Mouse (Mus musculus) NIH3T3 (cell line): ENCODE results near the gene Cct2.

Experiments used
- DNase-seq: peaks from one replicate; pipeline ENCODE4 v3.0.0-alpha.2; 2012; ENCODE audit warnings: low read depth

Gene Cct2

GRCm38 (mm10) chr10:117063254-117064021 lies at the start of gene Cct2:
Cct2 (minus strand) TSS chr10:117063814.
- DNase-seq, result peak; percentile 100

- DNase-seq, result no peak
Observed at GRCm38 (mm10) chr10:117112545-117112944, 48.9 kb upstream of the Cct2 start.

DNA sequence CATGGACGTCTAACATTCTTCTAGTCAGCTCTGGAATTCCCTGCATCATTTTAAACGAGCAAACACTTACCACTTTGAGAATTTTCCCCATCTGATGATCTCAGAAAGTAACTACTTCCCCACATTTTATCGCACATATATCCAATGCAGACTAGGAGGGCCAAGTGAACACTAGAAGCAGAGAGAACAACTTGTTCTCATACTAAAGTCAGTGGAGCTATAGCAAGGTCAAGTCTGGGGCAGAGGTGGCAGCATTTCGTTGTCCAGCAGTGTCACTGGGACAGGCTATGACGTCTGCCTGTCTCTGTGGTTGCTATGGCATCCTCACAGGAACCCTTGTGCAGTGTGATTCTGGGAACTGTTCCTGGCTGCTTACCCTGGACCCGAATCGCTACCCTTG lies 47.8 kb upstream of the Cct2 start:
- DNase-seq, result no peak

GRCm38 (mm10) chr10:117110271-117110670 lies 46.7 kb upstream of the Cct2 start:
- DNase-seq, result no peak

DNA sequence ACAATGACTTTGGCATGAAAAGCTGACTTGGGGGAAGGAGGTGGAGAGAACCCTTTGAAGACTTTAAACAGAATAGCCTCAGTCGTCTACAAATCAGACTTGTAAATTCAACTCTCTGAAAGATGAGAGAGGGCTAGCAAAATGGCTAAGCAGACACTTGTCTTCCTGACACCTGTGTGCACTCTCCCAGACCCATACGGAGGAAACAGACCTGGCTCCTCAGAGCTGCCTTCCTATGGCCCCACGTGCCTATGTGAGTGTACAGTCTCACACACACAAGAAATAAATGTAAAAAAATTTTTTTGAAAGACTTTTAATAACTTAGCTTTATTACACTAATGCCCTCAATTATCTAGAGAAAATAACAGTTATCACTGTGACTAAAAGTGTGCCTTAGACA lies 43.1 kb upstream of the Cct2 start:
- DNase-seq, result no peak

DNA sequence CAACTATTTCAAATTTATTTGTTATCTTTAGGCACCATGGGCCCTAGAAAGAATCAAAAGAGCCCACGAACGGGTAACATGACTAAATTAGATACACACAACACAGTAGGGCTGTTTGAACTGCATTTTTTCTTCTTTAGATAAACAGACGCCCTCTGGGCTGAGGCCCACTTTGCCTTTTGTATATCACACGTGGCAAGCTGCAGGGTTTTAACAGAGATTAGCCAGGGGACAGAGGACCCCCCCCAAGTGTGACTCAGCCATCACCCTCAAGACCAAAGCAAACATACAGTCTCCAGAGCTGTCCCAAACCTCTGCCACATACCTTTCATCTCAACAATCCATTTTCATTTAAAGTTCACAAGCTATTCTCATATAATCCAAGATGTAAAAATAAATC lies 42.6 kb upstream of the Cct2 start:
- DNase-seq, result no peak

DNA sequence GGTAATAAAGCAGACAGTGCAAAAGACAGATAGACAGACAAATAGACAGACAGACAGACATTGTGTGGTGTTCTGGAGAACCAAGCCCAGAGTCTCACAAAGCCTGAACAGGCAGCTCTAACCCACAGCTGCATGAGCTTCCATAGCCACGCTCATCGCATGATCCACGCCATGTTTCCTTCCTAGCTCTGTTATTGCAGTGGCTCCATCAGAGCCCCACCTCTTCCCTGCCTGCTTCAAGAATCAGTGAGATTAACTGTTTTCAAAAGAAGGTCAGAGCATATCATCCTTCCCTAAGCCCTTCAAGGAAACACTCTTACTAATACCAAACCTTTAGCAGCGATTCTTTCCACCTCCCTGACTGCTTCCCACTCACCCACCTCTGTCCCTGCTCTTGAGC lies 41.4 kb upstream of the Cct2 start:
- no peak for DNase-seq

GRCm38 (mm10) chr10:117103854-117104598 lies 40.4 kb upstream of the Cct2 start:
- no peak for DNase-seq

GRCm38 (mm10) chr10:117100175-117100574 lies 36.6 kb upstream of the Cct2 start:
- peak; percentile 33 for DNase-seq

DNA sequence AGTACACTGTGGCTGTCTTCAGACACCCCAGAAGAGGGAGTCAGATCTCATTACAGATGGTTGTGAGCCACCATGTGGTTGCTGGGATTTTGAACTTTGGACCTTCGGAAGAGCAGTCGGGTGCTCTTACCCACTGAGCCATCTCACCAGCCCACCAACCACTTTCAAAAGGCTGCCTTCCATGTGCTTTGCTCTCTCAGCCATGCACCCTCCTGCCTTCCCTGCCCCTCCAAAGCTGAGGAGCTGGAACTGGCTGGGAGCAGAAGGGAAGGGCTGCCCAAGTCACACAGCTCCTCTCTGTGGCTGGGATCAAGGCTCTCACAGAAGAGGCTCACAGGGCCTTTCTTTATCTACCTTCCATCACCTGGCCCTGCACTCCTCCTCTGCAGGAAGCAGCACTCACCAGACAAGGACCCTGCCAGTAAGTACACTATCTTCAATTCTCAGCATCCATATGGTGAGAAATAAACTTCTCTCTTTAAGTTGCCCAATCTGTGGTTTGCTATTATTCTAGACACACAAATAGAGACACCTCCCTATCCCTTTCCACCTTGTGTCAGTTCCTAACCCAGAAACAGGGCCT lies 33.6 kb upstream of the Cct2 start:
- no peak for DNase-seq

- no peak for DNase-seq
Observed at GRCm38 (mm10) chr10:117096096-117096495, 32.5 kb upstream of the Cct2 start.

GRCm38 (mm10) chr10:117094504-117095329 lies 31.1 kb upstream of the Cct2 start:
- peak; percentile 28 for DNase-seq

- DNase-seq, result no peak
Observed at GRCm38 (mm10) chr10:117089628-117090027, 26.0 kb upstream of the Cct2 start.

DNA sequence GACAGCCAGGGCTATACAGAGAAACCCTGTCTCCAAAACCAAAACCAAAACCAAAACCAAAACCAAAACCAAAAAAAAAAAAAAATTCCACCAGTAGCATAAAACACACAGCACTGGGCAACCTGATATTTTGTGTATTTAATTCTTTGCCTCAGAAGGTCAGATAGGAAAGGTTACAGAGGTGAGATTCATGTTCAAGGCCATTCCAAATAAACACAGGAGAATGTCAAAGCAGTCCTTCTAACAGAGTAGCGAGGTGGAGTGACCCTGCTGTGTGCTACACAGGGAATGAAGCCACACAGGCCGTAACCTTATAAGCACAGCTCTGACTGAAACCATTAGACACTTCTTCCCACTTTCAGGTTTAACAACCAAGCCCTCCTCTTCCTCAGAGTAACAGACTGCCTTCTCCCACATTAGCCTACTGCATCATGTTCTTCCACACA lies 18.3 kb upstream of the Cct2 start:
- no peak for DNase-seq

DNA sequence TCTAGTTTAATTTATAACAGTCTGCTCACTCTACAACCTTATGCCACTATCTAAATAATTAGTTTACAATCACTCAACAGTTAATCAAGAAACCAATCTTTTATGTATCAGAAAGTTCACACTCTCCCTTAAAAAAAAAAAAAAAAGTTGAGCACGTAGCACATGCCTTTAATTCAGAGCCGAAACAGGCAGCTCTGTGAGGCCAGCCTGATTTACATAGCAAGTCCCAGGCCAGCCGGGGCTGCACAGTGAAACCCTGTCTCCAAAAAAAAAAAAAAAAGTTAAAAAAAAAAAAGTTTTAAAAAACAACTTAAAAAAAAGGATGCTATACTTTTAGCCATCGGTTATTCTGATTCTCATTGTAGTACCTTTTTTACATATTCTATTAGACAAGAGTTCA lies 17.7 kb upstream of the Cct2 start:
- DNase-seq, result no peak

- DNase-seq, result peak; percentile 58
Observed at GRCm38 (mm10) chr10:117078284-117078683, 14.7 kb upstream of the Cct2 start.

GRCm38 (mm10) chr10:117073176-117073575 lies 9.6 kb upstream of the Cct2 start:
- no peak for DNase-seq

GRCm38 (mm10) chr10:117072191-117072888 lies 8.7 kb upstream of the Cct2 start:
- DNase-seq, result no peak

DNA sequence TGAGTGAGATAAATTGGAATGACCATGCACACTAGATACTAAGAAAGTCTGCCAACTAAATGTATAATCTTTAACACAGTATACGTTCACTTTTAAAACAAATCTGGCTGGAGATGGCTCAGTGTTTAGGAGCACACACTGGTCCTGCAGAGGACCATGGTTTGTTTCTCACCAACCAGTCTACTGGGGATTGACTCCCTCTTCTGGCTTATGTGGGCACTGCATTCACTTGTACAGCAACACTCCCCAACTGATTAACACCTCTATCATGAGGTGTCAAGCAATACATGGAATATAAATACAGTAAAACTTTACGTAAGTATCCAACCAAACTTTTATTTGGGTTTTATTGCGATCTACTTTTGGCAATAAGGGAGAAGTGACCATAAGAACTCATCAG lies 5.5 kb upstream of the Cct2 start:
- peak; percentile 34 for DNase-seq

GRCm38 (mm10) chr10:117064076-117064475 lies 462 bp upstream of the Cct2 start:
- DNase-seq, result peak; percentile 49

- DNase-seq, result no peak
Observed at GRCm38 (mm10) chr10:117062894-117063253, 740 bp downstream of the Cct2 start.

DNA sequence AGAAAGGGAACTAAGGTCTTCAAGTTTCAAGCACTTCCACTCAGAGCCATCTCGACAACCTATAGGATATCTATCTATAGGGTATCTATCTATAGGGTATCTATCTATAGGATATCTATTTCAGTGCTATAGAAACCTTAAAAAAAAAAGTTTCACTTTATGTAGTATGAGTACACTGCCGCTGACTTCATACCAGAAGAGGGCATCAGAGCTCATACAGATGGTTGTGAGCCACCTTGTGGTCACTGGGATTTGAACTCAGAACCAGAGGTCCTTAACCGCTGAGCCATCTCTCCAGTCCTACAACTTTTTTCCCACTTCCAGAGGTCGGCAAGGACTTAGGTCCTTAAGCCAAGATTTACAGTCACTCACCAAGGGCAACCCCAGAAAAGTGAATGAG lies 7.9 kb downstream of the Cct2 start:
- peak; percentile 43 for DNase-seq
